Mouse (Mus musculus) forebrain, embryonic 14.5 days (tissue): ENCODE measurements around the gene Cdx4. TPM values are rescaled to one million over a fixed set of nuclear protein-coding genes. Genes with fewer than 3 reads are reported as not detected.
A peak's percentile ranks its signal among the peaks of the same experiment; 100 is the strongest.

Experiments used
- ATAC-seq: fragments of 200-750 bp; cut with Nextera tagmentation; 2 replicates; pipeline ENCODE4 v1.8.0; 2017; ENCODE audit warnings: mild to moderate bottlenecking, moderate library complexity
- DNase-seq: peaks from one replicate; pipeline ENCODE4 v3.0.0-alpha.2; 2015; ENCODE audit warnings: low spot score
- H3K27ac ChIP-seq: fragments of 300-500 bp; sonication (generic); 2 replicates; pipeline ENCODE4 v1.5.1; 2014; ENCODE audit warnings: low read depth, mild to moderate bottlenecking, control low read depth, low read length, moderate library complexity
- H3K27me3 ChIP-seq: fragments of 300-500 bp; sonication (generic); replicated peaks from 2 replicates; pipeline ENCODE4 v1.6.1; 2014; ENCODE audit warnings: low read length, control low read depth, mixed read lengths; ENCODE audit not compliant: control insufficient read depth, insufficient read depth
- H3K36me3 ChIP-seq: fragments of 300-500 bp; sonication (generic); 2 replicates; pipeline ENCODE4 v1.6.1; 2014; ENCODE audit warnings: low read length, control low read depth; ENCODE audit not compliant: control insufficient read depth, insufficient read depth
- H3K4me1 ChIP-seq: fragments of 300-500 bp; sonication (generic); 2 replicates; pipeline ENCODE4 v1.6.1; 2014; ENCODE audit warnings: antibody characterized with exemption, low read length, control low read depth; ENCODE audit not compliant: control insufficient read depth, insufficient read depth
- H3K4me2 ChIP-seq: fragments of 300-500 bp; sonication (generic); 2 replicates; pipeline ENCODE4 v1.6.1; 2014; ENCODE audit warnings: mild to moderate bottlenecking, control low read depth, low read length
- H3K4me3 ChIP-seq: fragments of 300-500 bp; sonication (generic); 2 replicates; pipeline ENCODE4 v1.5.1; 2014; ENCODE audit warnings: low read depth, low read length, control low read depth
- H3K9ac ChIP-seq: fragments of 300-500 bp; sonication (generic); 2 replicates; pipeline ENCODE4 v1.6.1; 2014; ENCODE audit warnings: mild to moderate bottlenecking, low read length, control low read depth, moderate library complexity
- H3K9me3 ChIP-seq: fragments of 300-500 bp; sonication (generic); replicated peaks from 2 replicates; pipeline ENCODE4 v1.6.1; 2016; ENCODE audit warnings: low read length, control low read depth, mixed read lengths; ENCODE audit not compliant: control insufficient read depth
- WGBS: fragments of 180-500 bp; shearing (Covaris S2); extraction: QIAGEN DNeasy Blood & Tissue Kit; methylation state at CpG from one replicate; pipeline ENCODE4 v1.1.7; 2014; 5-methylcytosine and 5-hydroxymethylcytosine counted together
- polyA plus RNA-seq: library from polyadenylated mRNA; unstranded; fragments of >200 nt; fragmentation: Nextera tagmentation; extraction: Ambion mirVana; gene quantifications from 2 replicates; pipeline ENCODE4 v1.2.1, GENCODE M21; 2014

Cdx4 gene
- polyA plus RNA-seq, 1 experiment from 2014 or later, result not detected

DNA sequence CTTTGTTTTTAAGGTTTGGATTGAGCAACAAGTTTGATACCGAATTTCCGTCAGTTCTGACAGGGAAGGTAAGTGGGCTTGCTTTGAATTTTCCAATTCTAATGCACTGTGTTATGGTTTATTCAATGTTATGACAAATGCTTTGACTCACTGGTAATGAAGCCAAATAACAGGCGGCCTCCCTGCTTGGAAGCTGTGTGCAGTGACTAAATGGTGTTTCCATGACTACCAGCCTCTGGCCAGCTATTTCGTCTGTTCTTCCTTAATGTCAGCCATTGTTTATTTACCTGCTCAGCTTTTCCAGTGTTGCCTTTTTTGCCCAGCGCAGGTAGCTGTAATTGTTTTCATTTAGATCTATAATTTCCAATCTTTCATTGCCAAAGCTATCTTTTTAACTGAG is 45.0 kb downstream of the Cdx4 start:
- no peaks in the 10 kb centered on the region for H3K36me3 ChIP-seq
- ATAC-seq, result no peak

DNA sequence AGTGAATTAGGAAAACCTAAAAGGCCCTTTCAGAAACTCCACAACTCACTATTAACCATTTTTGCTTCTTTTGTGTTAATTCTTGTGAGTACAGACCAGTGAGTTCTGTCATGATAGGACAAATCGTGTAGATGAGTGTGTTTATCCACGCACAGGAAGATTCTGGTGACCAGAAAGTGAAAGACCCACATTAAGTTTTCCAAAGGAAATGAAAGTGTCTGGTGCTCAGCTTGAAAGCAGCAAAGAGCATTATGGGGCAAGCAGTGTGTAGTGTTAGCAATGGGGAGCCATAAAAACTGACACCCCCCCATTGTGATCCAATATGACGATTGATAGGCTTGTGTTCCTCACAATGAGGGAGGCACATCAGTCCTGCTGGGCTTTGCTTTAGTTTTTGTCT is 47.5 kb downstream of the Cdx4 start:
- H3K27me3 ChIP-seq, result 0 out of 2 replicates have a peak, but pooled peaks cover 2% of the 10 kb centered on the region
- 75% methylated on average over 3 of the region's 3 CpGs for WGBS

More for the DNA sequence above, 45.0 kb downstream of the Cdx4 start:
- Histone ChIP-seq H3K4me3 (no peak overlapping the region), H3K4me2 (no peak overlapping the region), H3K27me3 (0 out of 2 replicates have a peak, but pooled peaks cover 3% of the 10 kb centered on the region), H3K9ac (no peak overlapping the region), H3K9me3 (no peaks in the 10 kb centered on the region), H3K27ac (no peak overlapping the region), H3K4me1 (no peaks in the 10 kb centered on the region)
- peak; percentile 55 for DNase-seq
- WGBS, result 48% methylated on average over 5 of the region's 5 CpGs

DNA sequence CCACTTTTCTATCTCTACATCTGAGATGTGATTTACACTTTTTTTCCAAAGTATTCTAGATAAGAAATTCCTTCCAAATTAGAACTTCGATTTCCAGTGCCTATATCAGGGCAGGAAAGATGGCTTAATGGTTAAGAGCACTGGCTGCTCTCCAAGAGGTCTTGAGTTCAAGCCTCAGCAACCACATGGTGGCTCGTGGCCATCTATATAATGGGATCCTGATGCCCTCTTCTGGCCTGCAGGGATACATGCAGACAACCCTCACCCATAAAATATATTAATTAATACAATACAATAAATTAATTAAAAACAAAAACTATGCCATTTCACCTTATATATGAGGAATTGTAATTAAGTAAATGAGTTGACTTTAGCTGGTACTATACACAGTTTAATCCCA is 50.0 kb downstream of the Cdx4 start:
- ATAC-seq (no peak), DNase-seq (peak; percentile 7)
- Histone ChIP-seq H3K9me3 (no peaks in the 10 kb centered on the region), H3K27me3 (0 out of 2 replicates have a peak, but pooled peaks cover 4% of the 10 kb centered on the region), H3K4me1 (no peaks in the 10 kb centered on the region), H3K9ac (no peak overlapping the region), H3K36me3 (0 out of 2 replicates have a peak, but pooled peaks cover 2% of the 10 kb centered on the region), H3K4me3 (no peak overlapping the region), H3K4me2 (no peak overlapping the region), H3K27ac (no peak overlapping the region)
- WGBS, result 77% methylated on average over 2 of the region's 2 CpGs

More for the DNA sequence above, 47.5 kb downstream of the Cdx4 start:
- DNase-seq (no peak), ATAC-seq (no peak)
- Histone ChIP-seq H3K27ac (no peak overlapping the region), H3K9ac (no peak overlapping the region), H3K4me1 (no peaks in the 10 kb centered on the region), H3K4me3 (no peak overlapping the region), H3K36me3 (no peaks in the 10 kb centered on the region), H3K4me2 (no peak overlapping the region), H3K9me3 (no peaks in the 10 kb centered on the region)

DNA sequence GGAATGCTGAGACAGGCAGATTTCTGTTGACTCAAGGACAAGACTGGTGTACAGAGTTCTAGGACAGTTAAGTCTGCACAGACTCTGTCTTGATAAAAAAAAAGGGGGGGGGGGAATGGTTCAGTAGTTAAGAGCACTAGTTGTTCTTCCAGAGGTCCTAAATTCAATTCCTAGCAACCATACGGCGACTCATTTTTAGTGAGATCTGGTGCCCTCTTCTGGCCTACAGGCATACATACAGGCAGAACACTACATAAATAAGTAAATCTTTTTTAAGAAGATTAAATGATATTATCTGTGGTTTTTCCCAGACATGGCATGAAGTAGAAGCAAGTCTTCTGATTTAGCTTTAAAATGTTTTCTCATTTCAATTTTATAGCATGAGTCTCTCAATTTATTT is 50.4 kb downstream of the Cdx4 start:
- H3K4me3 ChIP-seq, result no peak overlapping the region
- no peak overlapping the region for H3K27ac ChIP-seq
- H3K4me1 ChIP-seq, result no peaks in the 10 kb centered on the region
- H3K27me3 ChIP-seq, result 0 out of 2 replicates have a peak, but pooled peaks cover 4% of the 10 kb centered on the region
- no peak overlapping the region for H3K4me2 ChIP-seq
- no peak; the same call in 1 of the 2 replicates for ATAC-seq
- 0 out of 2 replicates have a peak, but pooled peaks cover 2% of the 10 kb centered on the region for H3K36me3 ChIP-seq
- no peaks in the 10 kb centered on the region for H3K9me3 ChIP-seq
- H3K9ac ChIP-seq, result no peak overlapping the region
- peak; percentile 40 for DNase-seq
- WGBS, result 37% methylated on average over 2 of the region's 2 CpGs

DNA sequence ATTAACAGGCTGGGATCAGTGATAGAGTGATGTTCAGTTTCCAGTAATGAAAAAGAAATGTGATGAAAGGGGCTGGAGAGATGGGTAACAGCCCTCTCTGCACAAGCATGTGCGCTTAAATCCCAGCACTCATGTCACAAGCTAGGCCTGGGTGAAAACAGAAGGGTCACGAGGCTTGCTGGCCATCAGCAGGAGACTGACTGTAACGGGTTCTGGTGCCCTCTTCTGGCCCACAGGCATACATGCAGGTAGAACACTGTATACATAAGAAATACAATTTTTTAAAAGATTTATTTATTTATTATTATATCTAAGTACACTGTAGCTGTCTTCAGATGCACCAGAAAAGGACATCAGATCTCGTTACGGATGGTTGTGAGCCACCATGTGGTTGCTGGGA is 53.1 kb downstream of the Cdx4 start:
- 0 out of 2 replicates have a peak, but pooled peaks cover 2% of the 10 kb centered on the region for H3K36me3 ChIP-seq
- no peaks in the 10 kb centered on the region for H3K4me1 ChIP-seq
- no peak overlapping the region for H3K4me2 ChIP-seq
- no peak overlapping the region for H3K9ac ChIP-seq
- DNase-seq (peak; percentile 17), ATAC-seq (no peak)
- WGBS, result 70% methylated on average over 5 of the region's 5 CpGs
- no peaks in the 10 kb centered on the region for H3K9me3 ChIP-seq
- H3K27ac ChIP-seq, result no peak overlapping the region
- H3K27me3 ChIP-seq, result 0 out of 2 replicates have a peak, but pooled peaks cover 4% of the 10 kb centered on the region
- no peak overlapping the region for H3K4me3 ChIP-seq

Other genes starting within 250 kb of the Cdx4 start
- 35.5 and 45.5 TPM in 2 replicates for gene Nap1l2, start 134.8 kb upstream of the Cdx4 start, polyA plus RNA-seq
- 3.3 and 4.5 TPM in 2 replicates for gene Chic1, start 35.1 kb downstream of the Cdx4 start, polyA plus RNA-seq
- not detected in 2 replicates for gene Tsx, start 93.1 kb downstream of the Cdx4 start, polyA plus RNA-seq
- not detected in 2 replicates for gene Gm26992, start 100.6 kb downstream of the Cdx4 start, polyA plus RNA-seq